Mouse (Mus musculus) cerebellum, adult 2 months (tissue): Measurements from ENCODE around the gene Hmbs.
A peak's percentile ranks its signal among the peaks of the same experiment; 100 is the strongest.

ENCODE experiments used
- CTCF ChIP-seq: fragments of 200-500 bp; IDR thresholded peaks from 2 replicates; pipeline ENCODE4 v1.5.1; 2011; ENCODE audit warnings: low read depth, mild to moderate bottlenecking, control low read depth, low read length, moderate library complexity, borderline replicate concordance; ENCODE audit not compliant: insufficient read depth
- POLR2A ChIP-seq: fragments of 200-500 bp; IDR thresholded peaks from 2 replicates; pipeline ENCODE4 v1.6.1; 2011; ENCODE audit warnings: low read length, control low read depth, borderline replicate concordance; ENCODE audit not compliant: insufficient read depth

DNA sequence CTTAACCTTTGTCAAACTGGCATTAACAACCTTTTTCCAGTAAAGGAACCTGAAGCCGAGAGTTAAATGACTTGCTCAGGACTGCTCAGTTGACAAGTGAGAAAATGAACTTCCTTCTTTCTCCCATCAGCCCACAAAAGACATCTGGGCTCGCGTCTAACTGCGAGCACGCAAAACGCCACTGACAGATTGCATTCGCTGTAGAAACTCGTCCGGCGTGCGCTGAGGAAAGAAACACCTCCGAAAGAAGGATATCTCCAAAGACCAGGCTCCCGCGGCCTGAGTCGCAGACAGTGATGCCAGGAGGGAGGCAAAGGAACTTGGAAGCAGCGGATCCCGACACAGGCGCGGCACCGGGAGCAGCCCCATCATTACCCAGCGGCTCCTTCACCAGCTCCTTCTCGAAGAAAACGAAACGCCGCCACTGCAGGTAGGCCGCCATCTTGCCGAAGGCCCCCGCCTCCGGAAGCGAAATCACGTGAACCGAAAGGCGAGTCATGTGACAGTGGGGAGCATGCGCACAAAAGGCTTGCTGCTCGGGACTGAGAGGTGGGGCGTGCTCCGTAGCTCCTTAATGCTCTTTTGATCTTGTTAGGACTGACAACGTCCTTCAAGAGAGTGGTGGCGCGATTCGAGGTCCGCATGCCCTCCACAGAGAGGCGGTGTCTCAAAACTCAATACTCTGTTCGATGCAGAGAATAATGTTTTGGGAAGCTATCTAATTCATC is 17.3 kb upstream of the Hmbs start, which contains the start of gene Vps11:
- TF ChIP-seq CTCF: no peak
- TF ChIP-seq POLR2A: peak; percentile 97
